Mouse (Mus musculus): Measurements from ENCODE around the gene Gm8271.
"Not testable (repeated sequence)": the region's sequence is repeated elsewhere in the genome, so short reads cannot be mapped to it uniquely, and the experiment has no call there.

The Gm8271 gene

DNA sequence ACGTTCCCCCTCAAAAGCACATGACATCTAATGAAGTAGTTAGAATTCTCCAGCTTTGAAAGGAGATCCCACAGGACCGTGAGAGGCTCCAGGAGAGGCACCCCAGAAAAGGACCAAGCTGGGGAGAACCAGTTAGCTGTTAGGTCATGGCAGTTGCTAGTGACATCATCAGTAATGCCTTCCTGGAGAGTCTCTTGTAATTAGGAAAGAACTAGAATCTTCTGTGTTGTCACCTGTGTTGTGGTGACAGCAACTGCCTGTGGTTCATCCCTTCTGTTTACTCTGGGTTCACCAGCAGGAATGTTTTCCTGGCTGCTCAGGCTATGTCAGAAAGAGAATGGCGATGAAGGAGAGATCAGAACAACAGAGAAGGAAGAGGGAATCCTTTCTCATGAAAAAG lies at the start of gene Gm8271:
Gm8271 (plus strand) TSS at position 301 of the 400 bp plus-strand sequence.
- in situ Hi-C loops (cut with MboI, MseI) = loop anchor here in 1 of 2 experiments (25.0 kb wide), 1 partner anchor 352 kb away; the partner anchor contains the start of gene Gm3532

DNA sequence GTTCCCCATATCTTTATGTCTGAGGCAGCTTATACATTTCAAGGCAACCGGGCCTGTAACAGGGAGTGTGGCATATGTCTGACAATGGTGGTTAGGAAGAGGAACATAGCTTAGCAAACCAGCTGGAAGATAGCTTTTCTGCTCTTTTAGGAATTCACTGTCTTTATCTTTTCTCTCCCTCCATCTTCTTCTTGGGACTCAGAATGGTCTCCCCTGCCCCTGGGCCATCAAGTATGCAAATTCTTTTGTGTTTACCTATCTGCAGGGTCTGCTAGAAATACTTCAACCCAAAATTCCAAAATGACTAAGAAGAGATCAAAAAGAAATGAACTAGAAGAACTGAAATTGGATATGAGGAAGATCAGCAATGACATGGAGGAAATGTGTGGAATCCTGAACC lies 21.4 kb upstream of the Gm8271 start, which contains the start of gene Gm3317:
Gm3317 (plus strand) TSS at position 301 of the 400 bp plus-strand sequence.
- in situ Hi-C loops (cut with MboI, MseI) = not testable (repeated sequence)

All from T-helper 17 cell (primary cell).